Mouse (Mus musculus) mesoderm, embryonic 11.5 days (tissue): Measurements from ENCODE around the gene Jazf1.

Source experiments
- DNase-seq: peaks from one replicate; pipeline ENCODE4 v3.0.0-alpha.2; 2012; ENCODE audit warnings: low read depth, low spot score

The Jazf1 gene

DNA sequence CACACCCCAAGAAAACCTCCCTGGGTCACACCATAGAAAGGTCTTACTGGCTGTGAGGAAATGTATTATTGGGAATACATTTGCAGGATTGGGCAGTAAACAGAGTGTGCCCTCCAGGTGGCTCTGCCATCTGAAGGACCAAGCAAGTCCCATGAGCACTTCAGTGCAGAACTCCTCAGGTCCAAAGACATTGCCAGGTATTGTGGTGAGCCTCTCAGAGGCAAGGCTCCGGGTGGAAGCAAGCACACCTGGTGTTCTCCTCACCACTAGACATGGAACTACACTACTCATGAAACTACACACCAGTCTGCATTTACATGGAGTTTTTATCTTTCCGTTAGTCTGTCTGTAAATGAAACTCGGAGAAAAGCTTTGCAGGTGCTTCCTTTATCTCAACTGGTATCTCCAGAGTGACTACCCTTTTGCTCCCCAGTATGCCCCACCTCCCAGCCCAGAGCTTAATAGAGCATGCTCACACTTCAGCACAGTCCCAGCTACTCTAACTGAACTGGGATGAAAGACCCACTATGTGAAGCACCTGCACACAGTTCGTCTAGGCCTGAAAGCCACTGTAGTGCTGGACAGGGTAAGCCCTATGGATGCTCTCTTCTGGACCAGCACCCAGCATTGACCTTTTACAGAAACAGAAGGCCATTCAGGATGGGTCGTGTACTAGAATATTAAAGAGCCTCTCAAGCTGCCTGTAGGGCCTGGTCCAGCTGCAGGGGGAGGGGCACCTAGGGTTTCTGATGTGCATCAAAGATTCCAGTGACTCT is 156.1 kb downstream of the Jazf1 start:
- no peak for DNase-seq

GRCm38 (mm10) chr6:52906801-52907200 is 161.6 kb downstream of the Jazf1 start:
- DNase-seq, result no peak

- no peak for DNase-seq
Observed at GRCm38 (mm10) chr6:52905100-52905499, 163.3 kb downstream of the Jazf1 start.

- no peak for DNase-seq
Observed at GRCm38 (mm10) chr6:52903226-52903960, 165.0 kb downstream of the Jazf1 start.

DNA sequence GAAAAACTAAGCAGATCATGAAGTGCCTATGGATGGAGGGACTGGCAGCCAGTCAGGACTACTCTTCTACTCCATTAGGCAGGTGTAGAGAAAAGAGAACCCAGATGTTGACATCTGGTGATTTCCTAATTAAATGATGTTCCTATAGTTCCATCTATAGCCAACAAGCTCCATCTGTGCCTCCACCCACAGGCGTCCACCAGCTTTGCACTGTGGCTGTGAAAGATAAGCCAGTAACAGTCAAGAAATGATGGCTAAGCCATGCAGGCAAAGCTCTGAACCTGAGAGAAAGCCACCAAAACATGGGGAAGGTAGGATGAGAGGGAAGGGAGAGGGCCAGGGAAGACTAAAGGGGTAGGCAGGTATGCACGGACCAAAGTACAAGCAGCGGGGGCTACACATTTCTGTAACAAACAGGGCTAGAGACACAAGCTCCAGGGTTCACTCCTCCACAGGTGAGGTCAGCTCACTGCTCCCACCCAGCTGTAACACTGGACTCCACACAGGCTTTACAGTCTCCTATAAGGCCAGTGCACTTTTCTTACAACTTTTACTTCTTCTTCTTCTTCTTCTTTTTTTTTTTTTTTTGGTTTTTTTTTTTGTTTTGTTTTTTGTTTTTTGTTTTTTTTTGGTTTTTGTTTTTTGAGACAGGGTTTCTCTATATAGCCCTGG is 168.7 kb downstream of the Jazf1 start:
- no peak for DNase-seq

DNA sequence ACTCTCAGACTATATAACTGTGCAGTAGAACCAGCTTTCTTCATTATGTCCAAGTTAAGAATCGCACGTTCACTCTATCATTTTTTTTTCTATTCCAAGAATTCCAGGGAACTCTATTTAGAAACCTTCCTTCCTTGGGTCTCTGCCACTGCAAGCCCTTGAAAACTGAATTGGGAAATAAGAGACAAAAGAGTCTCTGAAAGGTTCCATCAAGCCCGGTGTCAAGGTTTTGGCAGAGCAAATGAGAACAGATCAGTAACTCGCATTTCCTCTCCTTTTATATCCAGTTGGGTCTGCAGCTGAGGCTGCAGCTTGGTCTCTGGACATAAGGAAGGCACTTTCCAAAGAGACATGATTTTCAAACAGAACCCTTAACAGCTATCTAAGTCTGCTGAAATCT is 173.4 kb downstream of the Jazf1 start:
- no peak for DNase-seq

DNA sequence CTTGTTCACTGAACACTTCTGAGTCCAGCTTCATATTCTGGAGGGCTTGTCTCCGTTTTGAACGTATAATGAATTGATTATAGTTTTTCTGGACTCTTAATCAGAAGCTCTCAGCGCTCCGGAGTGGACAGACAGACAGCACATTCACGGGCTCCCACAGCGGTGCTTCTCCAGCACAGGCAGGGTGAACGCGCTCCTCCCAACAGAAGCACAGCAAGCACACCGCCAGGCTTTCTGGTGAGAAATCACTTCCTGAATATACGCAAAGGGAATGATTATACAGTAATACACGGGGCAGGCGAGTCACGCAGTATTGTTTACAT is 174.0 kb downstream of the Jazf1 start:
- DNase-seq, result peak; percentile 30

DNA sequence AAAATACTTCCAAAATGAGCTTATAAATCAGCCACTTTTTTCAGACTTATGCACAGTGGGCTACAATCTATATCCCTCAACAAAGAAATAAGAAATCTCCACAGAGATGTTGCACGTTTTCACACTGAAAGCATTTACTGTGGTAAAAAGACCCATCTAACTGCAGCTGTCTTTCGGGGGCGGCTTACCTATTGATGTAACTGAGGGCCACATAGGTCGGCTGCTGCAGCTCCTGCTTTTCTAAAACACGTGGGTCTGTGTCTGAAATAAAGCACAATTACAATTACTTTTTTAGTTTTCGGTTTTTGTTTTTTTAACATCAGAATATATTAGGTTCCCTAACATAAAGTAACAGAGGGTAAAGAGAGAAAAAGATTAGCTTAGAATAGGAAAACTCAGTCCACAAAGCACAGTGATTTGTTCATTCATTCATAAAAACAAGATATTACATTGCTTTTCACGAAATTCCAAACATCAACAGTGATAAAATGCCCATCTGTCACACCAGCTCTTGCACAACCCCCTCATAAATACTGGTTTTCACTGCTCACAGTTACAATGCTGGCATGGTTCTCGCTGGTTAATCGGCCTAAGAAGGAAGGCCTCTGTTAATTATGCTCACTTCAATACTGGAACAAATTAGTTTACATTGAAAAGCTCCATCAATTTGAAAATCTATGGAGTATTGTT is 174.5 kb downstream of the Jazf1 start:
- peak; percentile 48 for DNase-seq

DNA sequence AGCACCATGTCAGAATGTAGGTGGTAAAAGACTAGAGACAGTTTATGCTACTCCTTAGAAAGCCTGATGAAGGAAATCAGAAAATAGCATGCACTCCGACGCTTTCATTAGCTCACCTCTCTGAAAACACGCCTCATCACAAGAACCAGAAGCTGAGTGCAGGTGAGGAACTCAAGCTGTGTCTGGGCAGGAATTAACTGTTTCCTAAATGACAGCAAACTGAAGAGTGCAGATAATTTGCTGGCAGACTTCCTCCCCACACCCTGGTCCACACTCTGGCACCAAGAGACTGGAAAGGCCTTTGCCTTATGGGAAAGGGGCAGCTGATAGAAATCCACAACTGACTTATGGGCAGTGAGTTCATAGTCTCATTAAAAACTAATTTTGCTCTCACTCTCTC is 175.5 kb downstream of the Jazf1 start:
- no peak for DNase-seq

- DNase-seq, result no peak
Observed at GRCm38 (mm10) chr6:52887541-52888203, 180.8 kb downstream of the Jazf1 start.

DNA sequence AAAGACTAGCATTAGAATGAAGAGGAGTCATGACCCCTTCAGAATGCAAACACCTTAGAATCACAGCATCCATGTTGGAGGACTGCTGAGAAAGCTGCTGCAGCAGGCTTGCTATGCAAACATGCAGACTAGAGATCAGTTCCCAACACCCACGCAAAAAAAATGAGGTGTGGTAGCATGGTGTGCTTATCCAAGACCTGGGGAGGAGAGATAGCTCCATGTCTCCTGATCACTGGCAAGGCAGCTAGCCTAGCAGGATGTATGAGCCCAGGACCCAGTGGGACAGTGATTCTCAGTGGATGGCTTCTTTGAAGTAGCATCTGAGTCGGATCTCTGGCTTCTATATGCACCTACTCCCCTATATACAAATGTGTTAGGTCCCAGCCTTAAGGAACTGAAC is 184.7 kb downstream of the Jazf1 start:
- DNase-seq, result no peak

GRCm38 (mm10) chr6:52877176-52877575 is 191.3 kb downstream of the Jazf1 start:
- no peak for DNase-seq

DNA sequence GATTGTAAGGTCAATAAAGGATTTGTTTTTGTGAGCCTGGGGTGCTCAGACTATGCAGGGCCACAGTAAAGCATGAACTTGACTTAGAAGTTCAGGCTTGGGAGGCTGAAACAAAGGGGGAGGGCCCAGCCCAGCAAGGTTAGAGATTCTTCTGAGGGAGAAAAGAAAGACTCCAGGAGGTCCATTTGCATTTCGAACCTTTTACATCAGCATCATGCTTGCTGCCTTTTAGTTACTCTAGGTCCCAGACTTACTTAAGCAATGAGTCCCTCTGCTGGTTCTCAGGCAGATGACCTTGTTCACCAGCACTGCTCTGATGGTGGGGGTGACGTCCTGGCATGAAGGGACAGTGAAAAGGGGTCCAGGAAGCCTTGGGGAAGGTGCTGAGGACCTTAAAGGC is 197.1 kb downstream of the Jazf1 start:
- DNase-seq, result no peak

DNA sequence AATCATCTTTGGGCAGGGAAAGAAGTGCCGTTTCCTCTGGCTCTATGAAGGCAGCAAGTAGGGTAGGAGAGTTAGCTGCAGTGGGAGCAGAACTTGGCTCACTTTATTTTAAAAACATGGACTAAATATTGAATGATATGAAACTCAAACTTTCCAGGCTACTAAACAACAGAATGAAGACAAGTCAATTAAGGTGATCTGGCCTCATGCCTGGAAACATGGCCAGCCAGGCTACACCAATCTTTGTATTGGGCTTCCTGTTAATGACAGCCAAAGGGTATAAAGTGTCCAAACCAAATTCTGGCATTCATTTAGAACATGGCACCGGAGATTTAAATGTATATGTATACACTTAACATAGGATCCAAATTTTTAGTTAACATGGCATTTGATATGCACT is 199.2 kb downstream of the Jazf1 start:
- DNase-seq, result no peak

DNA sequence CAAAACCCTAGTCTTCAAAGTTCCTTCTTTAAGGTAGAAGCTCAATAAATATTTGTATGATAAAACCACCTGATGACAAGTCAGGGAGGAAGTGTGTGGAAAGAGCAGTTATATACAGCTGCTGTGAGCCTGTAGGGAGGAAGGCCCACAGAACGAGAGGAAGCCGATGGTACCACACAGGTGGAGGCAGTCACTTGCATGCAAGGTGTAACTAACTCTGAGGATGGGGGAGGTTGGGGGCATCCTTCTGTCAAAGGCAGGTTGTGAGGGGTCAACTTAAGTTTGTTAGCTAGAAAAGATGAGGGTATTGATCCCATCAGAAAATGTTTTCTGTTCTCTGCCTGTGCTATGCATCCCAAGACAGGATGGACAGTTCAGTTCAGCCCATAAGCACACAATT is 200.1 kb downstream of the Jazf1 start:
- no peak for DNase-seq

GRCm38 (mm10) chr6:52861928-52862327 is 206.5 kb downstream of the Jazf1 start:
- peak; percentile 71 for DNase-seq

- DNase-seq, result no peak
Observed at GRCm38 (mm10) chr6:52861186-52861820, 207.1 kb downstream of the Jazf1 start.

DNA sequence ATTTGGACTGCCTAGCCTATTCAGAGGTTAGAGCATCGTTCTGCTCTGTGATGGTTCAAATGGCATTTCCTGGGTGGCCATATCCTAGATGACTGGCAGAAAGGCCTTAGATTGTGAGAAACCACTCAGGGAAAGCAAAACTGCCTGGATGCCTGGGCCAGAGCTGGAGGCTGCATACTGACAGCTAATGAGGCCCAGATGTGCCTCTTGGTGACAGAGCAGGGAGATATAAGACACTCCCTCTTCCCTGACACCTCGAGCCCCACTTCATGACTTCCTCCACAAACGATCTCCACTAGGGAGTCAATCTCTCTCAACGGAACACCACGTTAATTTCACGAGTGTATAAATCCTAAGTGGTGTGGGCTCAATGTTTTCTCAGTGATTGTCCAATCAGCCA is 207.7 kb downstream of the Jazf1 start:
- DNase-seq, result no peak

DNA sequence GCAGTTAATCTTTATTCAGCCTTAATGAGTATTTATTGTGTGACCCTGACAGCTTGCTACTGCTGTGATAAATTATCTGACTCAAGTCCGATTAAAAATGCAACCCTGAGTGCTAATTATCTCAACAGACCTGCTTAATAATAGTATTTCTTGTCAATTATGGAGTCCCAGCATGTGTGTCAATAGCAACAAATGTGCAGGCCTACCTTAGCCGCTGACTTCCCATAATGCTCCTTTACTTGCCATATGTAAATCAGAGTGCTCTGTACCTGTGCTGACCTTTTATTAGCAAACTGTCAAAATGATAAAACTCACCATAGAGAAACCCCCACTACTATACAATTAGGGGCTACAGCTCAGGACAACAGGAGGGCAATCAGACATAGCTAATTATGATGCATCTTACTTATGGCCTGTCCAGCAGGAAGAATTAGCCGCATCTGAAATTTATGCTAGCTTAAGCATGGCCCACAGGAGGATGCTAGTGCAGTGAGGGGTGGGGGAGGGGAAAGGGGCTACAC is 209.5 kb downstream of the Jazf1 start:
- no peak for DNase-seq

DNA sequence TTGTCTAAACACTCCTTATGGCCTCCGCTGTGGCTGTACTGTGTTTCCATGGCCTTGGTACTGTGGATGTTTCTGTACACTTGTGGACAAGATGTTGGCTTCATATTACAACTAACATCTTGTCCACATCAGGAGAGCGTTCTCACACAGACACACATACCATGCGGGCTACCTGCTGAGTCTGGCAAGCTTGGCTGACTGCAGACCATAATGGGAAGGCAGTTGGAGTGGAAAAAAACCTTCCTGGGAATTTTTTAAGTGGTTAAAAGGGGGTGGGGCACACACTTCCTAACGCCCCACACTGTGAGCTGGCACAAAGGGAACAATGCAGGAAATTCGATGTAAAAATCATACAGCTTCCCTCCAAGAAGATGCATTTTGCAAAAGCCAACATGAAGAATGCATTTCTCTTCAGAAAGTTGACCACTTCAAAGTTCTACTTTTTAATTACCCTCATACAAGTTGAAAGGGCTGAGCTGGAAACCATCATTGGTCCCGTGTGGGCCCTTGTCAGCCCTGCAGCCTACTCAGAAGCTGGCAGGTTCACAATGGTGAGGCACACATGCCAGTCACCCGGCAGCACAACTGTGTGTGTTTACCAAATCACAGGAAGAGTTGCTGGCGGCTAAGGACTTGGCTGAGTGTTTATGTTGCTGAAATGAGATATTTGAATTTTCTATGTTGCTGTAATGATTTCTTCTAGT is 215.9 kb downstream of the Jazf1 start:
- DNase-seq, result peak; percentile 72
